Mouse (Mus musculus) ovary, postnatal 36 days (tissue): ENCODE measurements around the gene 4930572O03Rik.
"Not testable (repeated sequence)": the region's sequence is repeated elsewhere in the genome, so short reads cannot be mapped to it uniquely, and the experiment has no call there.

Experiments
- DNase-seq: peaks from one replicate; pipeline ENCODE4 v3.0.0; 2022; ENCODE audit warnings: low spot score, mixed read lengths

Gene 4930572O03Rik

DNA sequence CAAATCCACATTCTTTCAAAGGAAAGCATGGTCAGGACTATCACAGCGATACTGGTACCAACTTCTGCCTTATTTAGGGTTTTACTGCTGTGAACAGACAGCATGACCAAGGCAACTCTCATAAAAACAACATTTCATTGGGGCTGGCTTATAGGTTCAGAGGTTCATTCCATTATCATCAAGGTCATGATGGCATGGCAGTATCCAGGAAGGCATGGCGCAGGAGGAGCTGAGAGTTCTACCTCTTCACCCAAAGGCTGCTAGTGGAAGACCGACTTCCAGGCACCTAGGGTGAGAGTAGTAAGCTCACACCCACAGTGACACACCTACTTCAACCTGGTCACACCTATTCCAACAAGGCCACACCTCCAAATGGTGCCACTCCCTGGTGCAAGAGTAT, 40.7 kb downstream of the 4930572O03Rik start:
- not testable (repeated sequence) for DNase-seq

DNA sequence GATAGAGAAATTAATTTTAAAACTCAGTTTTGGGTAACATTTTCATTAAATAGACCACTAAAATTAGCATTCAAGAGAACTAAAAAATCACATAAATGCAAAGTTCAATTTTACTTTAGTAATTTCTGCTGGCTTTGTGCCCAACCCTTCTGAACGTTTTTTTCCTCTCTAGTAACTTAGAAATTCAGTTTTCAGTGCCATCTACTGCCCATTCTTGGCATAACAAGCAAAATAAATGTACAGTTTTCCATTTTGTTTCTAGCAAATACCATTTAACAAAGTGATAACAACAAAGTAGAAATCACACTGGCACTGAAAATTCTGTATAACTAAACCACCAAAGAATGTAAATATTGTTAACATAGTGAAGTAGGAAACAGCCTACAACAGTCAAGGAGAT, 46.2 kb downstream of the 4930572O03Rik start:
- not testable (repeated sequence) for DNase-seq

DNA sequence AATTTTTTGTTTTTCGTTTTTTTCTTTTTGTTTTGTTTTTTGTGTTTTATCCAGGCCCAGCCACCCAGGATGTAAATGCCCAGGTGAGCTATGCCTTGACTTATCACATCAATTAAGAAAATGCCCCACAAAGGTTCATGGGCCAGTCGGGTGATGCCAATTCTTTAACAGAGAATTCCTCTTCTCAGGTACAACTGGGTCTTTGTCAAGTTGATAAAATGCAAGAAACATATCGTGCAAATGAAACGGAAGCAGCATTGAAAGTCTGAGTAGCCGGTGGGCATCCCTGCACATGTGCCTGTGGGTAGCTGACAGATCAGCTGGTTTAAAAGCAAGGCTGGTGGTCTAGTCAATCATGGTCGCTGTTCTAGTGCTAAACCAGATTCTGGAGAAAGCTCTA, 50.2 kb downstream of the 4930572O03Rik start:
- DNase-seq: peak; percentile 9

DNA sequence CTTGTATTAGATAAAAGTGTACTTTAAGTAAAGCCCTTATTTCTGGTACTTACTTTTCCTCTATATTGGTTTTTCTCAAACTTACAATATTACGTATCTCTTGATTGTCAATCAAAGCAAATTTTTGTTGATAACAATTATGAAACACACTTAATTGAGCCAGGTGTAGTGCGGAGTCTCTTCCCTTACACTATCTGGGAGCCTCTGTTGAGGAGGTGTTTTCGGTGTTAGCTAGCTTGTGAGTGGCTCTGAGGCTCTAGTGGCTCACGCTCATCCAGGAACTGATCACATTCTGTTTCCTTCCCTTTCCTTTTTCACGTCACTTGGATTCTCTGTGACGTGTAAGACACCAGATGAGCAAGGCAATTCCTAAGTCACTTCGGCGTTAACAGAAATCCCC, 53.3 kb downstream of the 4930572O03Rik start:
- DNase-seq: not testable (repeated sequence)

DNA sequence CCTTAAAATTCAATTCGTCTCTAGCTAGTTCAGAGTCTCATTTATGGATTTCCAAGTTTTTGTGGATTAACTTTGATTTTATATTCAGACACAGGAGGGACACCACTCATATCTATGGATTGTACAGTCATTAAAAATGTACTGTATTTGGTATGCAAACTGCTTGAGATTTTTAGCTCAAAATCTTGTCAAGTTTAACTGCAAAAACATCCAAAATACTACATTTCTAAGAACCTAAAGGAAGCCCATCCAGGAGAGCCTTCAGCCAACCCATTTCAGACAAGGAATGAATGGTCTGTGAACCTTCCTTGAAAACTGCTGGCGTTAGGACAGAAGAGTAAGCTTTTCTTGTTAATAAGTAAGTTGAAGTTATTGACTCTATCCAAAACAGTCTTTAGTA, 53.9 kb downstream of the 4930572O03Rik start:
- DNase-seq: not testable (repeated sequence)

DNA sequence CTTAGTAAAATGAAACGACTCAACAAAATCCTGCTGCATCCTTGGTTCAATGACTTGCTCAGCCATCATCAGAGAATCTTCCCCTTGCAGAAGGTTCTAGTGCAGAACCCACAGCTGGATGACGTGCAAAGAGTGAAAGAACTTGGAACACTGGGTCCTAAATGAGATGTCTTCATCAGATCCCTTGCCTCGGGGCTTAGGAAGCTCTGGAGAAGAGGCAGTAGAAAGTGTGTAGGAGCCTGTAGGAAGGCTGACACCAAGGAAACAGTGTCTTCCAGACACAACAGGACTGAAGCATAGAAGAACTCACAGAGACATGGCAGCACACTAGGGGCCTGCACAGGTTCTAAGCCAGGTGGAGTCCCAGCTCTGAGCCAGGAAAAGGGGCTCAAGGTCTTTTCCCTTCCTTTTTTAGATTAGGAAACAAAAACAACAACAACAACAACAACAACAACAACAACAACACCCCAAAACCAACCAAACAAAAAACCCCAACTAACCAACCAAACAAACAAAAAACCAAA, 54.4 kb downstream of the 4930572O03Rik start:
- not testable (repeated sequence) for DNase-seq
